Mouse (Mus musculus): ENCODE measurements around the gene Nop10.

DNA sequence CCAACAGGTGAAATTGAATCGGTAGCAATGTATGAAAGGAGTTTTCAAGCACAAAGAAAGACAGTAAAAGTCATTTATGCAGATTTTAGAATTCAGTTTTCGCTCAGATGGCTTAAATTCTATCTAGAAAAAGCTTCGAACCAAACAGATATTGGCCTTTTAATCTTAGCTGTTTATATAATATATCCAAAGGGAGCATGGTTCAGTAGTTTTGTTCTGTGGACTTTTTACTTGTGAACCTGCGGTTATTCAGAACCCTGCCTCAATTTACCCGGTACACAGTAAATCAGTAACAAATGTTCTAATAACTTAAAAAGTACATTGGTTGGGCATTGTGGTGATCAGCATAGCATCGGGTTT lies 23.3 kb downstream of the Nop10 start:
- TF ChIP-seq POLR2A (IDR thresholded peaks at IDR 0.05; ENCODE audit: low read depth, low read length) (no peak), CTCF (conservative IDR thresholded peaks at IDR 0.05; ENCODE audit: insufficient read depth, insufficient read length, low read depth, low read length) (no peak)
